Mouse (Mus musculus) stomach, embryonic 16.5 days (tissue): Measurements from ENCODE around the gene Tlk2. TPM values are rescaled to one million over a fixed set of nuclear protein-coding genes. Genes with fewer than 3 reads are reported as not detected.

Experiments used
- ATAC-seq: fragments of 200-750 bp; cut with Nextera tagmentation; 2 replicates; pipeline ENCODE4 v1.8.0; 2017; ENCODE audit warnings: moderate number of reproducible peaks, moderate TSS enrichment; ENCODE audit not compliant: insufficient read depth, low FRiP score
- H3K27ac ChIP-seq: fragments of 300-500 bp; sonication (generic); 2 replicates; pipeline ENCODE4 v1.5.1; 2014; ENCODE audit warnings: low read length
- H3K27me3 ChIP-seq: fragments of 300-500 bp; sonication (generic); 2 replicates; pipeline ENCODE4 v1.6.1; 2014; ENCODE audit warnings: low read length, control low read depth, mixed read lengths; ENCODE audit not compliant: control insufficient read depth, insufficient read depth
- H3K36me3 ChIP-seq: fragments of 300-500 bp; sonication (generic); 2 replicates; pipeline ENCODE4 v1.6.1; 2014; ENCODE audit warnings: low read length; ENCODE audit not compliant: control insufficient read depth, insufficient read depth
- H3K4me1 ChIP-seq: fragments of 300-500 bp; sonication (generic); 2 replicates; pipeline ENCODE4 v1.6.1; 2014; ENCODE audit warnings: low read length, control low read depth, mixed read lengths; ENCODE audit not compliant: control insufficient read depth, insufficient read depth
- H3K4me2 ChIP-seq: fragments of 300-500 bp; sonication (generic); 2 replicates; pipeline ENCODE4 v1.6.1; 2014; ENCODE audit warnings: low read depth, low read length, mixed read lengths
- H3K4me3 ChIP-seq: fragments of 300-500 bp; sonication (generic); replicated peaks from 2 replicates; pipeline ENCODE4 v1.5.1; 2014; ENCODE audit warnings: mild to moderate bottlenecking, low read length
- H3K9ac ChIP-seq: fragments of 300-500 bp; sonication (generic); 2 replicates; pipeline ENCODE4 v1.6.1; 2014; ENCODE audit warnings: low read length
- H3K9me3 ChIP-seq: fragments of 300-500 bp; sonication (generic); replicated peaks from 2 replicates; pipeline ENCODE4 v1.6.1; 2016; ENCODE audit warnings: low read length, control low read depth; ENCODE audit not compliant: control insufficient read depth
- WGBS: fragments of 180-500 bp; shearing (Covaris S2); extraction: QIAGEN DNeasy Blood & Tissue Kit; methylation state at CpG from one replicate; pipeline ENCODE4 v1.1.7; 2014; 5-methylcytosine and 5-hydroxymethylcytosine counted together
- polyA plus RNA-seq: library from polyadenylated mRNA; unstranded; fragments of >200 nt; fragmentation: Nextera tagmentation; extraction: Ambion mirVana; gene quantifications from 2 replicates; pipeline ENCODE4 v1.2.1, GENCODE M21; 2015

Tlk2 gene
- polyA plus RNA-seq, 1 experiment from 2014 or later: 10.5 TPM

DNA sequence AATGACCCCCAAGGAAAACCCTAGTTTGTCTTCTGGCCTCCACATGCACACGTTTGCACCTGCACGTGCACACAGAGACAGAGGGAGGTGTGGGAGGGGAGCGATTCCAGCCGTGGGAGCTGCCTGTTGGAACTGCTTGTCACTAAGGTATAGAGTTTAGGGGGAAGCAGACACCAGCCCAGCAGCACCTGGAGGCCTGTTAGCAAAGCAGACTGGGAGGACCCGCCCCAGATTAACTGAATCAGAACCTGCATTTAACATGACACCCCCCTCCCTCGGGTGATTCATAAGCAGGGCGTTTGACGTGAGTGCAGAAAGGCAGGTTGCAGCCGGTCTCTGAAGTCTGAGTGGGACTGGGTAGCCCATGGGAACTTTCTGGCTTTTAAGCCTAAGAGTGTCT is 151.4 kb downstream of the Tlk2 start:
- H3K9me3 ChIP-seq: no peaks in the 10 kb centered on the region
- peak overlapping the region; percentile 69 for H3K27ac ChIP-seq
- peak; percentile 37; the same call in 1 of the 2 replicates for ATAC-seq
- H3K27me3 ChIP-seq: no peaks in the 10 kb centered on the region
- no peak overlapping the region for H3K4me2 ChIP-seq
- H3K4me3 ChIP-seq: no peak overlapping the region
- H3K4me1 ChIP-seq: peaks cover 5% of the 10 kb centered on the region; the same call in 1 of the 2 replicates
- no peaks in the 10 kb centered on the region for H3K36me3 ChIP-seq
- no peak overlapping the region for H3K9ac ChIP-seq
- WGBS: 49% methylated on average over 9 of the region's 9 CpGs

DNA sequence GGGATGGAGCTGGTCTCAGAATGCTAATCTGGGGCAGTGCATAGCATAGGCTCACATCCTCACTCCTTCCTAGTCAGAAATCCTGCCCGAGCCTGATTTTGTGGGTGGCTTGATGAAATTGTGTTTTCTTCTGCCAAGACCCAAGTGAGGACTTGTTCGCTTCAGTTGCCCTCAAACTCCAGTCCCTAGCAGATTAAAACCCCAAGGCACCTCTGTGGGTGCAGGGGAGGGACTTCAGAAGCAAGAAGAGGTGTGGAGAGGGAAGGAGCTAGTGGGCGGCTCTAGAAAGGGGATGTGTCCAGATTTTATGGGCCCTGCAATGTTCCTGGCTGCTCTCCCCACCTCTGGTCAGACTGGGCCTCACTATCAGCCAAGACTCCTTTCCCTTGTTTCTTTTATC is 152.5 kb downstream of the Tlk2 start:
- Histone ChIP-seq H3K27me3 (no peaks in the 10 kb centered on the region), H3K36me3 (no peaks in the 10 kb centered on the region), H3K27ac (peak overlapping the region; percentile 69; the same call in 1 of the 2 replicates), H3K4me2 (no peak overlapping the region), H3K9me3 (no peaks in the 10 kb centered on the region), H3K4me3 (no peak overlapping the region), H3K9ac (no peak overlapping the region), H3K4me1 (peaks cover 5% of the 10 kb centered on the region; the same call in 1 of the 2 replicates)
- WGBS: 83% methylated on average over 3 of the region's 3 CpGs
- ATAC-seq: no peak

DNA sequence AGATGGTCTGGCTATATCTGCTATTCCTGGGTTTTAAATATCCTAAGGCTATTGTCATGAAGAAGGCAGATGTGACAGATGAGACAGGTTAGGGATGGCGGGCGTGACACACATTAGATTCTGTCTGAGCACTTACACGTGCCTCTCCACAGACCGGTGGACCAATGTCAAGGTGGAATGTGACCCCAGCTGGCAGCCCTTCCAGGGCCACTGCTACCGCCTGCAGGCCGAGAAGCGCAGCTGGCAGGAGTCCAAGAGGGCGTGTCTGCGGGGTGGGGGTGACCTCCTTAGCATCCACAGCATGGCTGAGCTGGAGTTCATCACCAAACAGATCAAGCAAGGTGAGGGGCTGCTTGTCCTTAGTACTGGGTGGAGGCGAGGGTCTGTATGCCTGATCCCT is 153.1 kb downstream of the Tlk2 start:
- Histone ChIP-seq H3K4me2 (no peak overlapping the region), H3K4me1 (peaks cover 5% of the 10 kb centered on the region; the same call in 1 of the 2 replicates), H3K9me3 (no peaks in the 10 kb centered on the region), H3K4me3 (no peak overlapping the region), H3K27ac (no peak overlapping the region), H3K27me3 (no peaks in the 10 kb centered on the region), H3K9ac (no peak overlapping the region), H3K36me3 (no peaks in the 10 kb centered on the region)
- WGBS: 33% methylated on average over 10 of the region's 10 CpGs
- no peak for ATAC-seq

DNA sequence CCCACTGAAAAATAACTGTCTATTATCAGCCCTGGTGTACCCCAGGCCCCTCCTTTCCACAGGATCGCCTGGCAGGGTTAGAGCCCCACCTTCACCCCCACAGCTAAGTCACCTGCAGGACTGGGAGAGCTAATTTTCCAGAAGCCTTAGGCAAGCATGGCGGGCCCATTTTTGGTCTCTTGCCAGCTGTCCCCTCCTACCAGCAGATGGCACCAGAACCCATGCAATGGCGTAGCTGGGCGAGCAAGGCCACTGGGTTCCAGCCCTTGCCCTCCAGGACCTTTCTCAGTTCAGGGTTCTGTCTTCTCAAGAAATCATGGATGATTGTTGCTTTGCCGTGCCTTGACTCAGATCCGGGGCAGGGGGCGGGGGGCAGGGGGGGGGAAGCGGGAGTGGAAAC is 153.9 kb downstream of the Tlk2 start:
- no peak for ATAC-seq
- no peak overlapping the region for H3K4me2 ChIP-seq
- no peak overlapping the region for H3K9ac ChIP-seq
- H3K27me3 ChIP-seq: no peaks in the 10 kb centered on the region
- WGBS: 62% methylated on average over 8 of the region's 8 CpGs
- no peak overlapping the region for H3K27ac ChIP-seq
- no peak overlapping the region for H3K4me3 ChIP-seq
- no peaks in the 10 kb centered on the region for H3K9me3 ChIP-seq
- H3K4me1 ChIP-seq: peaks cover 5% of the 10 kb centered on the region; the same call in 1 of the 2 replicates
- no peaks in the 10 kb centered on the region for H3K36me3 ChIP-seq

Other genes with a start within 250 kb of the Tlk2 start
- gene Efcab3, start 115.2 kb upstream of the Tlk2 start, polyA plus RNA-seq: 0.23 TPM in 1 of 2 replicates, not detected in the other
- gene Mettl2, start 52.4 kb upstream of the Tlk2 start, polyA plus RNA-seq: 32.1 and 32.8 TPM in 2 replicates
- gene Gm10842, start 31.9 kb upstream of the Tlk2 start, polyA plus RNA-seq: not detected in 2 replicates
- 12.7 and 13.4 TPM in 2 replicates for gene Mrc2, start 113.8 kb downstream of the Tlk2 start, polyA plus RNA-seq